Mouse (Mus musculus) left cerebral cortex, adult 9 months (tissue): ENCODE results near the gene Sar1a.

ENCODE experiments used
- DNase-seq, 2 experiments: peaks; one replicate each; pipeline ENCODE4 v3.0.0; 2022; ENCODE audit warnings: low spot score in 2 of 2

The Sar1a gene

DNA sequence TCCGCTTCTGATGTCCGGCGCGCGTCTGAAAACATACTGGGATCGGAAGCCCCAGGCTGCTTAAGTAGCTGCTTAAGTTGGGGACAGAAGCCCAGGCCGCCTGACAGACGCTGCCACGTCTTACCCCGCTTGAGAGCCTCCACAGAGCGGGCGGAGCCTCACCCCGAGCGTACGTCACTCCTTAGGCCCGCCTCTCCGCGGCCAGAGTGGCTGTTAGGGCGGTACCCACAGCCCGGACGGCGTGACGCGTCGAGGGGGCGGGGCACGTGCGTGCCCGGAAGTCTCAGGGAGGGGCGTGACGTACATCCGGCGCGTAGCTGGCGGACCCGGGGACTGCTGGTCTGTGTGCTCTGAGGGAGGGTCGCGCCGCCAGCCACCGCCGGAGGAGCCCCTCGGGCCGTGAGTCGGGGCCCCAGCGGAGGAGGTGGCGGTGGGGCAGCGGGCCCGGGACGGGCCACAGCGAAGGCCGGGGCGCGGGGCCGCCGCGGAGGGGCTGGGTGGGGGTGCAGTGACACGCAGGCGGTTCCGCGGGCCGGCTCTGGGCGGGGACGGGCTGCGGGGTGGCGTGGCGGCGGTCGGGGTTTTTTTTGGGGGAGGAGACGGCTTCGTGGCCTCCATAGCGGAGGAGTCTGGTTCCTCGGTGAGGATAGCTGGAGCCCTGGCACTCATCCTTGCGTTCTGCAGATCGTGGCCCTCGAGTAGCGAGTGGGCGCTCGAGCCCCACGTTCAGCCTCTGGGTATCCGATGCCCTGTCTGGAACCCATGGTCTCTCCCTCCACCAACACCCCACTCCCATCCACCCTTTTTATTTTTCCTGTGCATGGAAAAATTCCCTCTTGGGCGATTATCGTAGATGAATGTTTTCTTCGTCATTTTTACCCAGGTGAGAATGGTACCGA is at the start of gene Sar1a:
Gene Sar1a, plus strand, starts transcription at position 285 of the 899 bp plus-strand sequence.
- DNase-seq = peak; percentile 93 to 98

- DNase-seq = no peak
These were observed 47.7 kb upstream of the Sar1a start for GRCm38 (mm10) chr10:61632445-61632844.

DNA sequence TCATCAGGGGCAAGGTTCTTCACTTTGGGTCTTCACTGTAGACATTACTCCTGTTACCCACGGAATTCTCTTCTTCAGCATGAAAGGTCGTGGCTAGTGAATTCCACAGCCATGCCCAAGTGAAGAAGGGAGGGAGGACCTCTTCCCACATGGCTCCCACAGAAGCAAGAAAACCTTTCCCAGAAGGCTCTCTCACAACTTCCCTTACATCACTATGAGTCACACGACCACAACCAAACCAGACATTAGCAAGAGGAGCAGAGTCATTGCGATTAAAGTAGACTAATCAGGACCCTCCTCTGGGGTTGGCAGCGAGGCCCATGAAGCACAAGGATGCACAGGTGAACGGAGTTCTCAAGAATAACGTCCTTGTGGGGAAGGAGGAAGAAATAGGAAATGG is 43.0 kb upstream of the Sar1a start:
- DNase-seq = no peak

- no peak for DNase-seq
These were observed 39.7 kb upstream of the Sar1a start for GRCm38 (mm10) chr10:61640363-61640762.

GRCm38 (mm10) chr10:61646557-61646956 is 33.5 kb upstream of the Sar1a start:
- DNase-seq = no peak

- DNase-seq = peak; percentile 45 to 80
These were observed 32.0 kb upstream of the Sar1a start, which contains the start of gene Ppa1 for GRCm38 (mm10) chr10:61647790-61648736. Gene Ppa1 (plus strand): TSS chr10:61648552.

- DNase-seq = no peak
These were observed 31.1 kb upstream of the Sar1a start for GRCm38 (mm10) chr10:61648737-61649645.

GRCm38 (mm10) chr10:61654105-61654504 is 26.0 kb upstream of the Sar1a start:
- no peak for DNase-seq

DNA sequence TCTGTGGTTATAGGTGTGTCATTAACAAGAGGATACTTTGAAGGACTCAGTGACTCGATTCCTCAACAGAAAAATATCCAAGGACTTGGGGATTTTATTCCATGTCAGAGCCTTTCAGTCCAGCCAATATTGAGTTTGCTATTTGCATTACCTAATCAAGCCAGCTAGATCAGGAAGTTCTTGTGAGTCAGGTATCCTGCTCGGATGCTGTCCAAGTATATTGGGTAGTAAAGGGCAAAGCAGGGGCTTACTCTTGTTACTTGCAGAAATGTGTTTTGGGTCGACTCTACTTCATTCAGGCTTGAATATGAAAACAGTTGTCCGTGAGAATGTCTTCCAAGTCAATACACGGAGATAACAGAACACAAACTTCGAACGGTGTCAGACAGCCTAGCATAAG is 25.4 kb upstream of the Sar1a start:
- DNase-seq = no peak

DNA sequence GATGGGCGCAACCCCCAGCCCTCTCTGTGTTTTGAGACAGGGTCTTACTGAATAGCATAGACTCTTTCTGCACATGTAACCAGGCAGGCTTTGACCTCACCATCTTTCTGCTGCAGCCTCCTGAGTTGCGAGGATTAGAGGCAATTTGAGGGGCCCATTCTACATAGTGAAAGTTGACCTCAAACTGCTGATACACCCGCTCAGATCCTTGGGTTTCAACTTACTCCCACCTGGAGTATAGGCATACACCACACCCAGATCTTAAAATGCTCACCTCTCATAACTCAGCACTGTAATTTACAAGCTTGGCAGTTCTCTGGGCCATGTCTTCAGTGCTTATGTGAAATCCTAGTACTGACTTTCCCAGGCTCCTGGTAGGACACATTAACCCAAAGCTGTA is 24.9 kb upstream of the Sar1a start:
- DNase-seq = no peak

- DNase-seq = no peak
These were observed 22.9 kb upstream of the Sar1a start for GRCm38 (mm10) chr10:61656928-61657882.

GRCm38 (mm10) chr10:61657985-61658384 is 22.1 kb upstream of the Sar1a start:
- DNase-seq = no peak

DNA sequence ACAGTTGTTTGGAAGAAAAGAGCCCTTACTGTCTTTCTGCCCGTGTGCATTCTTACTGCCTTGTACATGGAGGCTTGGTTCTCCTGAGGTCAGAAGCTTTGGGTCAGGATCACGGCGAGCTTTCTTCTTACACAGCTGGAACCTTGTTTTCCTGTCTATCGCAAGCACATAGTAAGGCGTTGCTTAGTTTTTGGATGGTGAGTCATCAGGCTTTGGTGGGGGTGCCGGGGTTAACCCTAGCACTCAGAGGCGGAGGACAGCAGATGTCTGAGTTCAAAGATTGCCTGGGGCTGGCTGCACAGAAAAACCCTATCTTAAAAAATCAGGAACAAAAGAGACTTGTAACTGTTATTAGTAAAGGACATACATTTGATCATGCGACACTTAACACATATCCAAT is 18.2 kb upstream of the Sar1a start:
- no peak for DNase-seq

DNA sequence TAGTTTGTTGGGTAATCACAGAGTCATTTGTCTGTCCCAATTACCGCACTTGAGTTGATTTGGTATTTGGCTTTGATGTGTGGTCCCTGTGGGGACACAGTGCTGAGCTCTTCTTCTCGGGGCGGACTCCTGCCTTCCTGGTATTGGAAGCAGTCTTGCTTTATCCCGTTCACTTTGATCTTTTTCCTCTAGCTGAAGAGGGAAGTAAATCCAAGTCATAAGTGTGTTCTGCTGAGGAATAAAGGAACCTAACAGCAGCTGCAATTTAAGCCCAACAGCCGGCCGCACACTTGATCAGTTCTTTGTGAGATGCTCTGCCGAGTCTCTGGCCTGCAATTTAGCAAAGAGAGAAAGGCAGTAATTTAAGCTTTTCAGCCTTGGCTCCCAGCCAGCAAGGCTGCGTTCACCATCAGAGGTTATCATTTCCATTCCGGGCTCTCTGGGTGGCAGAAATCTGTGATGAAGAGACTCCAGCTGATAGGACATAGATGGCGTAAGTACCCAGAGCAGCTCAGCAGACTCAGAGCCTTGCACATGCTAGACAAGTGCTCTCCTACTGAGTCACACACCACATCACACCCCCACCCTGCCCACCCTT is 17.6 kb upstream of the Sar1a start:
- DNase-seq = peak; percentile 21 to 39

GRCm38 (mm10) chr10:61665111-61665510 is 15.0 kb upstream of the Sar1a start:
- no peak for DNase-seq

GRCm38 (mm10) chr10:61665651-61666050 is 14.4 kb upstream of the Sar1a start:
- DNase-seq = no peak

- no peak for DNase-seq
These were observed 10.8 kb upstream of the Sar1a start for GRCm38 (mm10) chr10:61669289-61669688.

DNA sequence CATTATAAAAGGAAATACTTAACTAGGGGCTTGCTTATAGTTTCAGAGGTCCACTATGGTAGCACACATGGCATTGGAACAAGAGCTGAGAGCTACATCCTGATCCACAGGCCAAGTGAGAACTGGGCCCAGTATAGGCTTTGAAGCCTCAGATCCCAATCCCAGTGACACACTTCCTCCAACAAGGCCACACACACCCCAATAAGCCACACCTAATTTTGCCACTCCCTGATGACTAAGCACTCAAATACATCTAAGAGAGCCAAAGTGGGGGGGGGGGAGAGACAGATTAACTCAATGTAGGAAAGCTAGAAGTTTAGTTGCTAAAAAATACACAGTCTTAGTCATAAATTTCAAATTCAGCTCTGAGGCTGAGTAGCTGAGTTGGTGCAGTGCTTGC is 10.2 kb upstream of the Sar1a start:
- DNase-seq = no peak

- DNase-seq = no peak
These were observed 9.3 kb upstream of the Sar1a start for GRCm38 (mm10) chr10:61670758-61671157.

GRCm38 (mm10) chr10:61675935-61676334 is 4.2 kb upstream of the Sar1a start:
- DNase-seq = no peak
